Mouse (Mus musculus) embryonic facial prominence, embryonic 12.5 days (tissue): ENCODE results near the gene Rad51c. TPM values are rescaled to one million over a fixed set of nuclear protein-coding genes. Genes with fewer than 3 reads are reported as not detected.
A peak's percentile ranks its signal among the peaks of the same experiment; 100 is the strongest.
"Not testable (repeated sequence)": the region's sequence is repeated elsewhere in the genome, so short reads cannot be mapped to it uniquely, and the experiment has no call there.

Experiments used
- ATAC-seq: fragments of 200-750 bp; cut with Nextera tagmentation; 2 replicates; pipeline ENCODE4 v1.8.0; 2017; ENCODE audit not compliant: insufficient number of reproducible peaks, insufficient read depth, low FRiP score, low TSS enrichment
- H3K27ac ChIP-seq: fragments of 300-500 bp; sonication (generic); 2 replicates; pipeline ENCODE4 v1.5.1; 2016; ENCODE audit warnings: mild to moderate bottlenecking
- H3K27me3 ChIP-seq: fragments of 300-500 bp; sonication (generic); 2 replicates; pipeline ENCODE4 v1.6.1; 2016; ENCODE audit warnings: mild to moderate bottlenecking, moderate library complexity
- H3K36me3 ChIP-seq: fragments of 300-500 bp; sonication (generic); 2 replicates; pipeline ENCODE4 v1.6.1; 2016; ENCODE audit warnings: mild to moderate bottlenecking
- H3K4me1 ChIP-seq: fragments of 300-500 bp; sonication (generic); 2 replicates; pipeline ENCODE4 v1.6.1; 2016
- H3K4me2 ChIP-seq: fragments of 300-500 bp; sonication (generic); replicated peaks from 2 replicates; pipeline ENCODE4 v1.6.1; 2016; ENCODE audit warnings: mild to moderate bottlenecking, moderate library complexity
- H3K4me3 ChIP-seq: fragments of 300-500 bp; sonication (generic); 2 replicates; pipeline ENCODE4 v1.5.1; 2016; ENCODE audit warnings: mild to moderate bottlenecking
- H3K9ac ChIP-seq: fragments of 300-500 bp; sonication (generic); 2 replicates; pipeline ENCODE4 v1.6.1; 2016; ENCODE audit warnings: mild to moderate bottlenecking, moderate library complexity
- H3K9me3 ChIP-seq: fragments of 300-500 bp; sonication (generic); 2 replicates; pipeline ENCODE4 v1.6.1; 2016; ENCODE audit warnings: mild to moderate bottlenecking, moderate library complexity
- WGBS: fragments of 180-500 bp; shearing (Covaris S2); methylation state at CpG from one replicate; pipeline ENCODE4 v1.1.7; 2016; 5-methylcytosine and 5-hydroxymethylcytosine counted together
- polyA plus RNA-seq: library from polyadenylated mRNA; unstranded; fragments of >200 nt; fragmentation: Nextera tagmentation; extraction: Ambion mirVana; gene quantifications from 2 replicates; pipeline ENCODE4 v1.2.1, GENCODE M21; 2016

The Rad51c gene
- polyA plus RNA-seq, 1 experiment from 2014 or later, result 10.6 TPM

GRCm38 (mm10) chr11:87430374-87430773 lies 25.6 kb upstream of the Rad51c start:
- no peak overlapping the region for H3K4me2 ChIP-seq
- 72% methylated on average over 2 of the region's 2 CpGs for WGBS
- no peaks in the 10 kb centered on the region for H3K9me3 ChIP-seq
- no peak overlapping the region for H3K27ac ChIP-seq
- no peak for ATAC-seq
- no peak overlapping the region for H3K9ac ChIP-seq
- no peaks in the 10 kb centered on the region for H3K36me3 ChIP-seq
- H3K4me1 ChIP-seq, result 0 out of 2 replicates have a peak, but pooled peaks cover 6% of the 10 kb centered on the region
- H3K4me3 ChIP-seq, result no peak overlapping the region
- H3K27me3 ChIP-seq, result no peaks in the 10 kb centered on the region

- Histone ChIP-seq H3K4me3 (no peak overlapping the region), H3K9me3 (no peaks in the 10 kb centered on the region), H3K4me2 (no peak overlapping the region), H3K27ac (no peak overlapping the region), H3K36me3 (no peaks in the 10 kb centered on the region), H3K27me3 (no peaks in the 10 kb centered on the region), H3K9ac (no peak overlapping the region), H3K4me1 (0 out of 2 replicates have a peak, but pooled peaks cover 6% of the 10 kb centered on the region)
- WGBS, result 84% methylated on average over 4 of the region's 4 CpGs
- ATAC-seq, result no peak
These were observed 24.6 kb upstream of the Rad51c start for GRCm38 (mm10) chr11:87429363-87429762.

- H3K27me3 ChIP-seq, result no peaks in the 10 kb centered on the region
- 0 out of 2 replicates have a peak, but pooled peaks cover under 1% of the 10 kb centered on the region for H3K4me1 ChIP-seq
- H3K36me3 ChIP-seq, result no peaks in the 10 kb centered on the region
- H3K4me2 ChIP-seq, result no peak overlapping the region
- 56% methylated on average over 2 of the region's 2 CpGs for WGBS
- peak overlapping the region; percentile 26; the same call in 1 of the 2 replicates for H3K27ac ChIP-seq
- H3K9ac ChIP-seq, result no peak overlapping the region
- ATAC-seq, result no peak
- no peak overlapping the region for H3K4me3 ChIP-seq
- no peaks in the 10 kb centered on the region for H3K9me3 ChIP-seq
These were observed 23.4 kb upstream of the Rad51c start for GRCm38 (mm10) chr11:87428051-87428673.

- no peaks in the 10 kb centered on the region for H3K36me3 ChIP-seq
- H3K27me3 ChIP-seq, result no peaks in the 10 kb centered on the region
- H3K9me3 ChIP-seq, result no peaks in the 10 kb centered on the region
- peak overlapping the region; percentile 67 for H3K27ac ChIP-seq
- no peak overlapping the region for H3K4me3 ChIP-seq
- 39% methylated on average over 1 of the region's 1 CpGs for WGBS
- no peaks in the 10 kb centered on the region for H3K4me1 ChIP-seq
- no peak overlapping the region for H3K9ac ChIP-seq
- no peak for ATAC-seq
- no peak overlapping the region for H3K4me2 ChIP-seq
These were observed 22.7 kb upstream of the Rad51c start for GRCm38 (mm10) chr11:87427273-87428050.

- WGBS, result under 1% methylated on average over 24 of the region's 24 CpGs
- not testable (repeated sequence) for H3K9ac ChIP-seq, H3K4me1 ChIP-seq, H3K36me3 ChIP-seq, H3K9me3 ChIP-seq, H3K27me3 ChIP-seq
- H3K27ac ChIP-seq, result peak overlapping the region; percentile 76
- H3K4me2 ChIP-seq, result peak overlapping the region; percentile 42
- ATAC-seq, result peak; percentile 91
- H3K4me3 ChIP-seq, result peak overlapping the region; percentile 32; the same call in 1 of the 2 replicates
These were observed 21.9 kb upstream of the Rad51c start for GRCm38 (mm10) chr11:87426450-87427250.

- WGBS, result under 1% methylated on average over 7 of the region's 7 CpGs
These were observed 21.3 kb upstream of the Rad51c start for GRCm38 (mm10) chr11:87426121-87426449.

GRCm38 (mm10) chr11:87423551-87424325 lies 19.0 kb upstream of the Rad51c start:
- H3K27me3 ChIP-seq, result no peaks in the 10 kb centered on the region
- no peak overlapping the region for H3K4me2 ChIP-seq
- 0 out of 2 replicates have a peak, but pooled peaks cover 7% of the 10 kb centered on the region for H3K4me1 ChIP-seq
- 45% methylated on average over 6 of the region's 6 CpGs for WGBS
- no peak overlapping the region for H3K4me3 ChIP-seq
- H3K9ac ChIP-seq, result no peak overlapping the region
- H3K9me3 ChIP-seq, result no peaks in the 10 kb centered on the region
- ATAC-seq, result no peak
- peak overlapping the region; percentile 69; the same call in 1 of the 2 replicates for H3K27ac ChIP-seq
- H3K36me3 ChIP-seq, result no peaks in the 10 kb centered on the region

More at GRCm38 (mm10) chr11:87426121-87426449, 21.3 kb upstream of the Rad51c start:
- no peak for ATAC-seq
- H3K4me3 ChIP-seq, result peak overlapping the region; percentile 32
- peak overlapping the region; percentile 76 for H3K27ac ChIP-seq
- H3K4me1 ChIP-seq, result 0 out of 2 replicates have a peak, but pooled peaks cover 7% of the 10 kb centered on the region
- H3K4me2 ChIP-seq, result peak overlapping the region; percentile 42
- no peak overlapping the region for H3K9ac ChIP-seq
- no peaks in the 10 kb centered on the region for H3K36me3 ChIP-seq
- no peaks in the 10 kb centered on the region for H3K9me3 ChIP-seq
- no peaks in the 10 kb centered on the region for H3K27me3 ChIP-seq

- peak; percentile 80 for ATAC-seq
- Histone ChIP-seq H3K4me2 (peak overlapping the region; percentile 51), H3K27me3 (no peaks in the 10 kb centered on the region), H3K9me3 (no peaks in the 10 kb centered on the region), H3K4me3 (peak overlapping the region; percentile 33), H3K27ac (peak overlapping the region; percentile 91), H3K36me3 (no peaks in the 10 kb centered on the region), H3K9ac (no peak overlapping the region), H3K4me1 (0 out of 2 replicates have a peak, but pooled peaks cover 7% of the 10 kb centered on the region)
- WGBS, result under 1% methylated on average over 26 of the region's 26 CpGs
These were observed 18.0 kb upstream of the Rad51c start for GRCm38 (mm10) chr11:87422511-87423340.

GRCm38 (mm10) chr11:87421760-87422201 lies 17.0 kb upstream of the Rad51c start:
- H3K4me1 ChIP-seq, result 0 out of 2 replicates have a peak, but pooled peaks cover 7% of the 10 kb centered on the region
- peak overlapping the region; percentile 51 for H3K4me2 ChIP-seq
- H3K27me3 ChIP-seq, result no peaks in the 10 kb centered on the region
- peak overlapping the region; percentile 33 for H3K9ac ChIP-seq
- H3K27ac ChIP-seq, result peak overlapping the region; percentile 91
- WGBS, result 17% methylated on average over 6 of the region's 6 CpGs
- no peak for ATAC-seq
- H3K4me3 ChIP-seq, result peak overlapping the region; percentile 33
- H3K36me3 ChIP-seq, result no peaks in the 10 kb centered on the region
- H3K9me3 ChIP-seq, result no peaks in the 10 kb centered on the region

- H3K27me3 ChIP-seq, result no peaks in the 10 kb centered on the region
- H3K9me3 ChIP-seq, result no peaks in the 10 kb centered on the region
- no peak overlapping the region for H3K9ac ChIP-seq
- H3K4me2 ChIP-seq, result no peak overlapping the region
- no peak overlapping the region for H3K27ac ChIP-seq
- H3K36me3 ChIP-seq, result no peaks in the 10 kb centered on the region
- no peak for ATAC-seq
- 0 out of 2 replicates have a peak, but pooled peaks cover 7% of the 10 kb centered on the region for H3K4me1 ChIP-seq
- no peak overlapping the region for H3K4me3 ChIP-seq
These were observed 16.1 kb upstream of the Rad51c start for GRCm38 (mm10) chr11:87420861-87421260.
